Mouse (Mus musculus) liver, embryonic 12.5 days (tissue): Measurements from ENCODE around the gene Kcnn3. TPM values are rescaled to one million over a fixed set of nuclear protein-coding genes. Genes with fewer than 3 reads are reported as not detected.

ENCODE experiments used
- ATAC-seq: fragments of 200-750 bp; cut with Nextera tagmentation; 2 replicates; pipeline ENCODE4 v1.8.0; 2017; ENCODE audit warnings: moderate number of reproducible peaks, mild to moderate bottlenecking, moderate library complexity
- H3K27ac ChIP-seq: fragments of 300-500 bp; sonication (generic); 2 replicates; pipeline ENCODE4 v1.5.1; 2016; ENCODE audit warnings: mild to moderate bottlenecking
- H3K27me3 ChIP-seq: fragments of 300-500 bp; sonication (generic); replicated peaks from 2 replicates; pipeline ENCODE4 v1.6.1; 2016; ENCODE audit warnings: mild to moderate bottlenecking, moderate library complexity
- H3K36me3 ChIP-seq: fragments of 300-500 bp; sonication (generic); 2 replicates; pipeline ENCODE4 v1.6.1; 2016; ENCODE audit warnings: mild to moderate bottlenecking, moderate library complexity
- H3K4me1 ChIP-seq: fragments of 300-500 bp; sonication (generic); 2 replicates; pipeline ENCODE4 v1.6.1; 2016
- H3K4me2 ChIP-seq: fragments of 300-500 bp; sonication (generic); 2 replicates; pipeline ENCODE4 v1.6.1; 2016; ENCODE audit warnings: mild to moderate bottlenecking, moderate library complexity
- H3K4me3 ChIP-seq: fragments of 300-500 bp; sonication (generic); 2 replicates; pipeline ENCODE4 v1.5.1; 2016; ENCODE audit warnings: mild to moderate bottlenecking, moderate library complexity
- H3K9ac ChIP-seq: fragments of 300-500 bp; sonication (generic); 2 replicates; pipeline ENCODE4 v1.6.1; 2016; ENCODE audit warnings: mild to moderate bottlenecking, moderate library complexity
- H3K9me3 ChIP-seq: fragments of 300-500 bp; sonication (generic); replicated peaks from 2 replicates; pipeline ENCODE4 v1.6.1; 2016; ENCODE audit warnings: mild to moderate bottlenecking, moderate library complexity
- WGBS: fragments of 180-500 bp; shearing (Covaris S2); methylation state at CpG from one replicate; pipeline ENCODE4 v1.1.7; 2016; ENCODE audit not compliant: insufficient replicate concordance; 5-methylcytosine and 5-hydroxymethylcytosine counted together
- polyA plus RNA-seq: library from polyadenylated mRNA; unstranded; fragments of >200 nt; fragmentation: Nextera tagmentation; extraction: Ambion mirVana; gene quantifications from 2 replicates; pipeline ENCODE4 v1.2.1, GENCODE M21; 2016

Kcnn3 gene
- 0.12 TPM in 1 of 2 replicates, not detected in the other for polyA plus RNA-seq

DNA sequence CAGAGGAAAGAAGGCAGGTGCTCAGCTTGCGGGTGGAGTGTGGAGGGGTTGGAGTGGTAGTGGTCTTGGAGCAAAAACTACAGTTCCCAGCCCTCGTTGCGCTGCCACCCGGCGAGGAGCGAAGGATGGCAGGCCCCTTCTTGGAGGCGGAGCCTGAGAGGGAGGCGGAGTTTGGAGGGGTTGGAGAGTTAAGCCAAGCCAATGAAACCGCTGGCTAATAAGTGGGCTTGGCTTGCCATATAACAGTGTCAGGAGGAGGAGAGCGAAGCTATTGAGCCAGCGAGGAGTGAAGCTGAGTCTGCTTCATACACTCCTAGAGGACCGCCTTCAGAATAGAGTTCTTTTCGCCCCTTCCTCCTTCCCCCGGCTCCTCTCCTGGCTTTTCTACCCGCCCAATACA, at the start of gene Kcnn3:
Gene Kcnn3 (plus strand): TSS at position 271 of the 400 bp plus-strand sequence.
- H3K4me2 ChIP-seq = peak within 1 kb of the TSS; percentile 65
- no peaks in the 10 kb centered on the region for H3K36me3 ChIP-seq
- peaks cover 6% of the 10 kb centered on the region; the same call in 1 of the 2 replicates for H3K9me3 ChIP-seq
- H3K9ac ChIP-seq = no peak within 1 kb of the TSS
- peak within 1 kb of the TSS; percentile 34 for H3K4me3 ChIP-seq
- peaks cover 62% of the 10 kb centered on the region for H3K27me3 ChIP-seq
- peaks cover 16% of the 10 kb centered on the region for H3K4me1 ChIP-seq
- peak; percentile 79 for ATAC-seq
- 0% methylated on average over 15 of the region's 15 CpGs for WGBS
- no peak within 1 kb of the TSS for H3K27ac ChIP-seq

DNA sequence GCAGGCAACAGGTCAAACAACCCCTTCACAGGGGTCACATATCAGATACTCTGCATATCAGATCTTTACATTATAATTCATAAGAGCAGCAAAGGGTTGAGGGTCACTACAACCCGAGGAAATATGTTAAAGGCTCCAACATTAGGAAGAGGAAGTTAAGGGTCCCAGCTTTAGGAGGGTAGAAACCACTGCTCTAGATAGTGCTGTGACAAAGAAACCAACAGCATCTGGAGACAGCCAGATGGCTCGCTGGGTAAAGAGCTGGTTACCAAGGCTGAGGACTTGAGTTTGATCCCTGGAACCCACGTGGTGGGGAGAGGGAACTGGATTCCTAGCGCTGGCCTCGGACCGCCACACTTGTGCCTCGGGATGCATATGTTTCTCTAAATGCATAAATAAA, 47.7 kb upstream of the Kcnn3 start:
- H3K9ac ChIP-seq = no peak overlapping the region
- H3K27ac ChIP-seq = no peak overlapping the region
- no peaks in the 10 kb centered on the region for H3K27me3 ChIP-seq
- no peak overlapping the region for H3K4me3 ChIP-seq
- WGBS = 28% methylated on average over 7 of the region's 7 CpGs
- no peak overlapping the region for H3K4me2 ChIP-seq
- H3K9me3 ChIP-seq = no peaks in the 10 kb centered on the region
- no peak for ATAC-seq
- H3K4me1 ChIP-seq = no peaks in the 10 kb centered on the region
- H3K36me3 ChIP-seq = peaks cover 27% of the 10 kb centered on the region

GRCm38 (mm10) chr3:89473838-89474237, 46.1 kb upstream of the Kcnn3 start:
- WGBS = 38% methylated on average over 6 of the region's 6 CpGs
- Histone ChIP-seq H3K4me1 (no peaks in the 10 kb centered on the region), H3K9ac (no peak overlapping the region), H3K4me3 (no peak overlapping the region), H3K27me3 (no peaks in the 10 kb centered on the region; the same call in 1 of the 2 replicates), H3K36me3 (peaks cover 12% of the 10 kb centered on the region), H3K4me2 (no peak overlapping the region), H3K27ac (no peak overlapping the region), H3K9me3 (no peaks in the 10 kb centered on the region)
- ATAC-seq = no peak

DNA sequence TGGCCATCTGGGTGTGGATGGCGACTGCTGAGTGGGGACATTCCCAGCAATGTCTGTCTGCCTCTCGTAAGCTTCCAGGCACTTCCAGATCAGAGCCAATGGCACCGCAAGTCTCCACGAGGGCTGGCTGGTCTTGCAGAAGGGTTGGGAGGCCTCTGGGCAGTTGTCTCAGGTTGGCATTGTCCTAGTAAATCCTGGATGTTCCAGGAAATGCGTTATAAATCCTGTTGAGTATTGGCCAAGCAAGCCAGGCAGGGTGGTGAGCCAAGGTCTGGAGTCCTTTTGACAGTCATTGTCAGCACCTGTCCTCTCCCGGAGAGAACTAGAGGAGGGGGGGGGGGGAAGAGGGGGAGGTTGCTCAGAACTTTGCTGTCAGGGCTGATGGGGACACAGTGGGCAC, 40.9 kb upstream of the Kcnn3 start:
- no peak overlapping the region for H3K4me2 ChIP-seq
- H3K27ac ChIP-seq = no peak overlapping the region
- H3K9me3 ChIP-seq = no peaks in the 10 kb centered on the region
- ATAC-seq = no peak
- WGBS = 62% methylated on average over 6 of the region's 6 CpGs
- H3K4me1 ChIP-seq = no peaks in the 10 kb centered on the region
- H3K9ac ChIP-seq = no peak overlapping the region
- H3K4me3 ChIP-seq = no peak overlapping the region
- H3K27me3 ChIP-seq = no peaks in the 10 kb centered on the region; the same call in 1 of the 2 replicates
- H3K36me3 ChIP-seq = no peaks in the 10 kb centered on the region

DNA sequence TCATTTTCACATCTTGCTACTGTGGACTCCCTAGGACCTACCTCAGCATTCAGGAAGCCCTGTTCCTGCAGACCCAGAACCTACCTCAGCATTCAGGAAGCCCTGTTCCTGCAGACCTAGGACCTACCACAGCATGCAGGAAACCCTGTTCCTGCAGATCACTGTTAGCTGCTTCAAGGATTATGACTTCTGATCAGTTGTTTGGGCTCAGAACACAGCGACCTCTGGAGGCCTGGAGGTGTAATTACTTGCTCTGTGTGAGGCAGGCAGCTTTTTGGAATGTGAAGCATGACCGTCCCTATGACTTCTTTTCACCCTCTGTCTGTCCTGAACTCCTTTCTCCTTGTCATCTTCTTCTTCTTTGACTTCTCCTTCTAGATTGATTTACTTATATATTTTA, 38.5 kb upstream of the Kcnn3 start:
- Histone ChIP-seq H3K4me2 (no peak overlapping the region), H3K27me3 (peaks cover 5% of the 10 kb centered on the region; the same call in 1 of the 2 replicates), H3K4me1 (peaks cover 4% of the 10 kb centered on the region; the same call in 1 of the 2 replicates), H3K9ac (no peak overlapping the region), H3K4me3 (no peak overlapping the region), H3K27ac (no peak overlapping the region), H3K36me3 (no peaks in the 10 kb centered on the region), H3K9me3 (no peaks in the 10 kb centered on the region)
- ATAC-seq = no peak
- WGBS = 33% methylated on average over 2 of the region's 2 CpGs

GRCm38 (mm10) chr3:89482249-89482648, 37.7 kb upstream of the Kcnn3 start:
- no peak overlapping the region for H3K9ac ChIP-seq
- no peak overlapping the region for H3K4me2 ChIP-seq
- WGBS = 70% methylated on average over 5 of the region's 5 CpGs
- no peak overlapping the region for H3K4me3 ChIP-seq
- peaks cover 11% of the 10 kb centered on the region for H3K27me3 ChIP-seq
- H3K9me3 ChIP-seq = no peaks in the 10 kb centered on the region
- ATAC-seq = no peak
- no peaks in the 10 kb centered on the region for H3K36me3 ChIP-seq
- no peak overlapping the region for H3K27ac ChIP-seq
- H3K4me1 ChIP-seq = peaks cover 4% of the 10 kb centered on the region; the same call in 1 of the 2 replicates

GRCm38 (mm10) chr3:89484766-89485524, 35.0 kb upstream of the Kcnn3 start:
- Histone ChIP-seq H3K4me3 (no peak overlapping the region), H3K9me3 (no peaks in the 10 kb centered on the region), H3K27ac (no peak overlapping the region), H3K4me1 (peaks cover 4% of the 10 kb centered on the region; the same call in 1 of the 2 replicates), H3K4me2 (peak overlapping the region; percentile 48), H3K9ac (peak overlapping the region; percentile 24; the same call in 1 of the 2 replicates), H3K36me3 (no peaks in the 10 kb centered on the region), H3K27me3 (peaks cover 24% of the 10 kb centered on the region)
- ATAC-seq = peak; percentile 63; the same call in 1 of the 2 replicates
- 19% methylated on average over 24 of the region's 24 CpGs for WGBS

DNA sequence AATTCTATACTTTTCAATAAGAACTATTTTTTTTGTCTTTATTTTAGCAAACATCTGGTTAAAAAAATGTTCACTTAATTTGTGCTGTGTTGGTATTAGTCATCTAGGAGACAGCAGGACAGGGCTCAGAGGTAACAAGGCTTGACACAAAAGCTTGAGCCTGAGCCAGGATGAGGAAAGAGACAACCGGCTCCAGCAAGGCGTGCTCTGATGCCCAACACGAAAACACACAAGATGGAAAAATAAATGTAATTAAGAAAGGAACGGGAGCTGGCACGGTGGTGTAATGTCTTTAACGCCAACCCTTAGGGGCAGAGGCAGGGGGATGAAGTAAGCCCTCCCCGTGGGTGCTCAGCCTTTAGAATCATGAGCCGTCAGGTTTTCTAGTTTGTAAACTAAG, 33.9 kb upstream of the Kcnn3 start:
- Histone ChIP-seq H3K4me1 (peaks cover 4% of the 10 kb centered on the region; the same call in 1 of the 2 replicates), H3K4me3 (no peak overlapping the region)

DNA sequence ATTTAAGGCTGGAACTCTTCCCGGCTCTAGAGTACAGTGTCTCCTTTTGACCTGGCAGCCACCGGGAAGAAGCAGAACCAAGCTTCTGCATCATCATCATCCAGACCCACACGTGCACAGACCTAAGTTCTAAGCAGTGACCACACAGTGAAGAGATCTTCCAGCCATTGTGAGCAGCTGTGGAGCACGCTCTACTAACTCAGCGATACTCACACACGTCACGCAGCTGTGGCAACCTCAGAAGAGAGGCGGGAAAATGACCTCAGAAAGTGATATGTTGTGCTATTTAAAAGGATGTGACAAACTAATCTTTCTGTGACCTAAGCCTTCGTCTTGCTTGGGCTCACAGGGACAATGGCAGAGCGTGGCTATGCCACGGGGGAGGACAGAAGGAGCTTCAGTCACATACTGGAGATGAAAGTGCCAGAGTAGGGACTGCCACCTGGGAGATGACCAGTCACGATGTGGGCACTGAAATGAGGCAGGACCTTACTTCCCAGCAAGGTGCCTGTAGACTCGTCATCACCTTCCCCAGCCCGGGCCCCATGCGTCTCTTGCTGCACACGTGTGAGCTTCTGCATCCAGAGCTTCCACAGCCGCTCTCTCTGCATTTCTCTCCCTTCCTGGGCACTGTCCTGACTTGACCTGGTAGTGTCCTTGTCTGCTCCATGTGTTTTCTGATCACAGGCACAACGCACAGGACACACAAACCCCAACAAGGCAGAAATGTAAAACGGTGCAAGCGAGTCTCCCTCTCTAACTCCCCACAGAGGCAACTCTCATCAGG, 32.9 kb upstream of the Kcnn3 start:
- H3K9ac ChIP-seq = no peak overlapping the region
- H3K4me1 ChIP-seq = peaks cover 4% of the 10 kb centered on the region; the same call in 1 of the 2 replicates
- no peak overlapping the region for H3K4me3 ChIP-seq
- H3K36me3 ChIP-seq = no peaks in the 10 kb centered on the region
- H3K27me3 ChIP-seq = peaks cover 24% of the 10 kb centered on the region
- WGBS = 58% methylated on average over 20 of the region's 20 CpGs
- no peaks in the 10 kb centered on the region for H3K9me3 ChIP-seq
- ATAC-seq = no peak
- H3K27ac ChIP-seq = no peak overlapping the region
- no peak overlapping the region for H3K4me2 ChIP-seq

More for the DNA sequence above, 33.9 kb upstream of the Kcnn3 start:
- no peaks in the 10 kb centered on the region for H3K9me3 ChIP-seq
- H3K4me2 ChIP-seq = no peak overlapping the region
- ATAC-seq = no peak
- H3K9ac ChIP-seq = no peak overlapping the region
- no peaks in the 10 kb centered on the region for H3K36me3 ChIP-seq
- peaks cover 24% of the 10 kb centered on the region for H3K27me3 ChIP-seq
- H3K27ac ChIP-seq = no peak overlapping the region
- 74% methylated on average over 8 of the region's 8 CpGs for WGBS

GRCm38 (mm10) chr3:89490790-89491189, 29.2 kb upstream of the Kcnn3 start:
- Histone ChIP-seq H3K9me3 (no peaks in the 10 kb centered on the region), H3K36me3 (no peaks in the 10 kb centered on the region), H3K4me3 (no peak overlapping the region), H3K27ac (no peak overlapping the region), H3K4me1 (no peaks in the 10 kb centered on the region), H3K4me2 (no peak overlapping the region), H3K27me3 (peaks cover 21% of the 10 kb centered on the region), H3K9ac (no peak overlapping the region)
- ATAC-seq = no peak
- 58% methylated on average over 3 of the region's 3 CpGs for WGBS

DNA sequence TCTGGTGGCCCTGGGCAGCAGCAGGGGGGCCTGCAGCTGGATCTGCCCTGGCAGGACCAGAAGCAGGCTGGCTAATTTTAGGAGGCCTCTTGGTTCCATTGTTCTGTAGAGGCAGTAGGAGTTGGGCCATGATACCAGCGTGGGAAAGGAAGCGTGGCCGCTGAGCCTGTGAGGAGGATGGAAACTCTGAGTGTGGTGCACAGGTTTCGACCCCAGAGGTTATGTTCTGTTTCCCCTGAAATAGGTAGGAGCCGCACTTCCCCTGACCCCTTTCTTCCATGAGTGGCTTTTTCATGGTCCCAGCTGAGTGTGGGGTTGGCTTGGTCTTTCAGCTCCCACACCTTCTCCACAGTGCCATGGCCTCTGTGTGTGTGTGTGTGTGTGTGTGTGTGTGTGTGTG, 28.4 kb upstream of the Kcnn3 start:
- Histone ChIP-seq H3K4me1 (no peaks in the 10 kb centered on the region), H3K36me3 (no peaks in the 10 kb centered on the region), H3K4me3 (no peak overlapping the region), H3K27ac (no peak overlapping the region), H3K9ac (no peak overlapping the region), H3K9me3 (no peaks in the 10 kb centered on the region), H3K27me3 (peaks cover 21% of the 10 kb centered on the region), H3K4me2 (no peak overlapping the region)
- 63% methylated on average over 5 of the region's 5 CpGs for WGBS
- ATAC-seq = no peak

GRCm38 (mm10) chr3:89492701-89493151, 27.2 kb upstream of the Kcnn3 start:
- ATAC-seq = no peak
- 48% methylated on average over 8 of the region's 8 CpGs for WGBS
- Histone ChIP-seq H3K9me3 (no peaks in the 10 kb centered on the region), H3K4me3 (no peak overlapping the region), H3K4me2 (no peak overlapping the region), H3K27ac (no peak overlapping the region), H3K27me3 (peaks cover 11% of the 10 kb centered on the region), H3K9ac (no peak overlapping the region), H3K36me3 (no peaks in the 10 kb centered on the region), H3K4me1 (no peaks in the 10 kb centered on the region)
